Mouse (Mus musculus): ENCODE results near the gene Gm19426.

Gm19426 gene

DNA sequence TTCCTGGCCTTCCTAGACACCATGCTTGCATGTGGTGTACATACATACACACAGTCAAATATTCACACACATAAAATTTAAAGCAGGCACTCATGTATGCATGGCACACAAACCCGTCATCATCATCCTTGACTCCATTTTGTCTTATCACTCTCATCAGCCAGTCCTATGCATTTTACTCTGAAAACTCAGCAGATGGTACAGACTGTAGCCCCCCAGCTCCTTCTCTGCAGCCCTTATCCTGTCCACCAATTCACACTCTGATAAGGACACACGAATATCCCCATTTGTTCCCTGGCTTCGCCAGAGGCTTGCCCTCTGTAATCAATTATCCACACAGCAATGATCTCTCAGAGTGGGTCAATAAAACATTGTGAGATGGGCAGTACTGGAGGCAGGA, 22.3 kb downstream of the Gm19426 start:
- no peak for DNase-seq (ENCODE audit: low spot score in 2 of 2)

DNA sequence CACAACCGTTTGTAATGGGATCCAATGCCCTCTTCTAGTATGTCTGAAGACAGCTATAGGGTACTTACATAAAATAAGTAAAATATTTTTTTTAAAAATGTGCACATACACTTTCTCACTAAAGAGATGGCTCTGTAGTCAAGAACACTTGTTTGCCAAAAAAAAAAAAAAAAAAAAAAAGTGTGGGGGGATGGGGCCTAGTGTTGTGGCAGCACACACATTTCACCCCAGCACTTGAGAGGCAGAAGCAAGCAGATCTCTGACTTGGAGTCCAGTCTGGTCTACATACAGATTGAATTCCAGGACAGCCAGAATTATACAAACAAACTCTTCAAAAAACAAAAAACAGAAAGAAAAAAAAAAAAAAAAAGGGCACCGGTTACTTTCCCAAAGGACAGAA, 22.7 kb downstream of the Gm19426 start:
- DNase-seq (ENCODE audit: low spot score in 2 of 2) = no peak

DNA sequence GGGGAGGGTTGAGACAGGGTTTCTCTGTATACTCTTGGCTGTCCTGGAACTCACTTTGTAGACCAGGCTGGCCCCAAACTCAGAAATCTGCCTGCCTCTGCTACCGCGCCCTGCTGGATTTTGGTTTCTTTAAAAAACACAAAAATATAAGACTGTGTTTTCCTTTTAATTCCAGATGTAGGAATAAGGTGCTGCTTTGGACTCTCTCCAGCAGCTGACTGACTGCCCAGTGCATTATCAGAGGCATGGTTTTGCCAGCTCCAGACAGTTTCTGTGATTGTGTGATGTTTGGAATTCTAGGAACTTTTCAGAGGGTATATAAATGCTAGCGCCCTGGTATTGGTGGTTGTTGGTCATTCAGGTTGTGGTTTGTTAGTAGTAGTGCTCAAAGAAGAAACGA, 26.1 kb downstream of the Gm19426 start:
- no peak for DNase-seq (ENCODE audit: low spot score in 2 of 2)

DNA sequence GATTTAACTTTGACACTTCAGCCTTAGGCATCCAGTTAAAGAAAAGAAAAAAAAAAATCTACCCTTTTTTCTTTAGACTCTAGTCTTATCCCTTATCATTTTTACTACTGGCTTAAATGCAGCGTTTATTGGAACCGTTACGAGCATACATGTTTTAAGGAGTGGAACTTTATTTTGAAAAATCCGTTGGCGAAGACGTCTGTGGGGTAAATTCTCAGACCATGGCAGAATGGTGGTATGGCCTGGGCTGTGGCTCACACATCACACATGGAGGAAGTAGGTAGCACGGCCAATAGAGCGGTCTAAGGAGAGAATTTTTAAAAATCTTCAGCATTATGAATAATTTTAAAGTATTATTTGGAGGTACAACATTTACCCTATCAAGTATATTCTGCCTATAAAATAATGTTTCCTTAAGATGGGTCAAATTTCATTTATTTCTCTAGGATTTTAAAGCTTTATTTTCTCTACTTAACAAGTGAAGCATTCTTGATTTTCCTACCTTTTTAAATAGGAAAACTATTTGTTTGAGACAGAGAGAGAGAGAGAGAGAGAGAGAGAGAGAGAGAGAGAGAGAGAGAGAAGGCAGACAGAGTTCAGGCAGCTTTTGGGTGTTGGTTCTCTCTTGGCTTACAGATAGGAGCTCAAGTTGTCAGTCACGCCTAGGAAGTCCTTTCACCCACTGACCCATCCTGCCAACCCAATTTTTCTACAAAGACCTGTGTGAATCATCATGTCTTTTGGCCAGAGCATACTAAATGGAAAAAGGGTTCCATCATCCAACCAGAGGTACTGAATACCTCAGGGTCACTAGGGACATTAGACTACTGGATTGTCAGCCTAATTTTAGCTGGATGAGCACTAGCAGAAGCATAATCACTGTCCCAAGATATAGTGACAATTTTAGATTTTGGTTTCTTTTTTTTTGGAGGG, 26.8 kb downstream of the Gm19426 start:
- no peak for DNase-seq (ENCODE audit: low spot score in 2 of 2)

DNA sequence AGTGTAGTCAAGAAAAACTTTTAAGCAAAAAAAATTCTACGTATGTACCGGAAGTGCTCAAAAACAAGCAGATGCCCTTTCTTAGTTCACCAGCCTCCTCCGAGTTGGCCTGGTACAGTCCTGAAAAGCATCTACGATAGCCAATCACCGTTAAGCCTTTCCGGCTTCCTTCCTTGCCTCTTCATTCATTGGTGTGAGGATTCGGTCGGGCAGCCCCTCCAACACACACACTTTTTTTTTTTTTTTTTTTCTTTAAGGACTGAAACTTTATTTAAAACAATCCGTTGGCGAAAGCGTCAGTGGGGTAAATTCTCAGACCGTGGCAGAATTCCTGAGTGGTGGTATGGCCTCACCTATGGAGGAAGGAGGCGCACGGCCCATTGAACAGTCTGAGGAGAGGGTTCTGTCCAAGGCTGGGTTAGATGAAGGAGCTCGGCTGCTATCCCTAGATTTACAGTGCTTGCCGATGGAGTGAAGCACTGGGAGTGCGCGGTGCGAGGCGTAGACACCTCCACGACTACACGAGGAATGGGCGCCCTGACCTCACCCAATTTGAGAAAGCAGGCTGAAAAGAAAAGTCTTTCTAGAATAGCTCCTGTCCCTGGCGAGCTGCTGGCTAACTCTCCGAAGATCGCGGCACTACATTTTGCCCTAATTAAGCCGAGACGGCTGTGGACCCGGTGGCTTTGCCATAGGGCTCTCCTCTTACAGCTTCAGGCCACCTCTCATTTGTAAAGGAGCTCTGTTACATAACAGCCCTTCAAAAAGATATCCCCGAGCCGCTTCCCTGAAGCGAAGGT, 27.7 kb downstream of the Gm19426 start:
- DNase-seq (ENCODE audit: low spot score in 2 of 2) = peak; percentile 76 to 77

DNA sequence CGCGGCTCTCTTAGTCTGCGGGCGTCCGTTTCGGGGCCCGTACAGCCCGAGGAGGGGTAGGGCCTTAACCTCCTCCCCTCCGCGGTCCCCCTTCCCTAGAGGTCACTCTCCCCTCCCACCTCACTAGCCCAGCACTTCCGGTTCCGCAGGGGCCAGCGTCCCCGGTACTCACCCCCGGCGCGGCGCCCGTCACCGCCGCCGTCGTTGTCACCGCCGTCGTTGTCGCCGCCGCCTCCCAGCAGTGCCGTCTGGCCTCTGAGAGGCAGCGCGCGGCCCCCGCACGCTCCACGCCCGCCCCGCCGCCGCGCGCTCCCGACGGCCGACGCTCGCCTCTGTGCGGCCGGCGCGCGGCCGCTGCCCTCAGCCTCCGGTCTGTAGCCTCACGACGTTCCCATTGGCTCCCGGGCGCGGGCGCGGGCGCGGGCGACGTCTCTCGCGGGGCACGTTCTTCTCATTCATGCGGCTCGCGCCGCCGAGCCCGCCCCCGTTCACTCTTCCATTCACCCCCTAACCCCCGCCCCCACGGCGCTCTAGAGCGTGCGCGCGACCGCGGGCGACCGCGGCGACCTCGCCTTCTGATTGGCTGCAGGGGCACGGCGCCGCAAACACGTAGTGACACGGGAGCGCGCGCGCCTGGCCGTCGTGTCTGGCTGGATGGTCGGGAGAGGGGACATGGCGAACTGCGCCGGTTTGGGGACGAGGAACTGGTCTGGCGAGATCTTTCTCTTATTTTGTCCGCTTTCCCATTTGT, 28.5 kb downstream of the Gm19426 start, which contains the start of gene Zdhhc5:
Gene Zdhhc5 (minus strand): TSS at position 370 of the 751 bp plus-strand sequence.
- DNase-seq (ENCODE audit: low spot score in 2 of 2) = peak; percentile 98

DNA sequence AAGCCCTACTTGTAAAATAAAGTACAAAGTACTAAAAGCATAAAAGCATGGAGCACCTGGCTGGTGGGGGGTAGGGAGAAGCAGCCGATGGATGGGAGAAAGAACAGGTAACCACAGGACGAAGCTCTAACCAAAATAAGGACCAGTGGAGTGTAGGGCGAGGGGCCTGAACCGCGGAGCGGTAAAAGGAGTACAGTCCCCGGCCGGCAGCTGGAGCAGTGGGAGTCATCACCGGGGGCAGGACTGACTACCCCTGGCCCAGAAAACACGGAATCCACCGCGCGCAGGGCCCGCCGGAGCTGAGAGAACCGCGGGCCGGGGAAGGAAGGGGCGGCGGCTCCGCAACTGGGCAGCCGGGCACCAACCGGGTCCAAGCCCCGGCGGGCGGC, 29.0 kb downstream of the Gm19426 start:
- DNase-seq (ENCODE audit: low spot score in 2 of 2) = peak in 1 of 2 experiments; percentile 38

DNA sequence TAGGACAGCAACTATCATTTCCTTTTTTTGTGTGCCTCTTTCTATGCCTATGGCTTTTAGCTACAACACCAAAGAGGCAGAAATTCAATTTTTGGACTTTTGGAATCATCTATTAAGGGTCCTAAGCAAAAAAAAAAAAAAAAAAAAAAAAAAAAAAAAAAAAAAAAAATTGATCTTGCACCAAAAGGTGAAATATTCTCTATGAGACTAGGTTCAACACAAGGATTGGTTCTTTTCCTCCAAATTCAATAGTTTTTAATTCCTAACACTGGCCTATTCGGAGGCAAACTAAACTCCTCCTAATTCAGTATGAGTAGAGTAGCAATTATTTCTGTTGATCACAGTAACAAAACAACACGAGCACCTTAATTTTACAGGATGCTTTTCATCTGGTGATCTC, 31.6 kb downstream of the Gm19426 start:
- no peak for DNase-seq (ENCODE audit: low spot score in 2 of 2)

DNA sequence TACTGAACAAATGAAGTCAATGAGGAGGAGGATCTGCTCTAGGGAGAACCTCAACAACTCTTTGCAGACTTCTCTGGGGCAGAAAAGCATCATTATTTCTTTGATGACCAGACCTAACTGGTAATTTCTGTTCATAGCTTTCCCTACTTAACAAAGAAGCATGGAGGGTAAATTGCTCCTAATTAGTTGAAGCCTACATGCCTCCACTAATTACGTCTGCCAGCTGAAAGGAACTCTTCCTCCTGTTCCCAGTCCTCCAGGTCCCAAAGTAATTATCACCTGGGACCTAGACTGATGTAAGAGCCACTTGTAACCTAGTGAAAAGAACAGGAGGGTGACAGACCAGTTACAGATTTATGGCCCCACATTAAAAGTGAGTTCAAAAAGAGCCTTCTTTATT, 35.9 kb downstream of the Gm19426 start:
- DNase-seq (ENCODE audit: low spot score in 2 of 2) = no peak

DNA sequence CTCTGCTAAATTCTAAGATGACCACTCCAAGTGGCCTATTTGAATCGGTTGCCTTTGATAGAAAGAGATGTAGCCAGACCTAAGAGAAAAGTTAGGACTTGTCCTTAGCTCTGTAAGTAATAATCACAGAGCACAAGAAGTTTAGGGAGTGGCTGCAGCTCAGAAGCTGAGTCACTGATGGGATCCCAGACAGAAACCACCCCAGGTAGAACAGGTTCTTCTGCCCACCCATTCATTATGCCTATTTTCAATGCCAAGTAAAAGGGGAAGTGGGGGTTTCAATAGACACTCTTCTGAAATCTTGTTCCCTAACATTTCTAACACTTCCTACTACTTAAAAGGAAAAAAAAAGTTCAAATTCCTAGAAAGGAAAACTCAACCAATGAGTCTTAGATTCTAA, 38.2 kb downstream of the Gm19426 start:
- no peak for DNase-seq (ENCODE audit: low spot score in 2 of 2)

DNA sequence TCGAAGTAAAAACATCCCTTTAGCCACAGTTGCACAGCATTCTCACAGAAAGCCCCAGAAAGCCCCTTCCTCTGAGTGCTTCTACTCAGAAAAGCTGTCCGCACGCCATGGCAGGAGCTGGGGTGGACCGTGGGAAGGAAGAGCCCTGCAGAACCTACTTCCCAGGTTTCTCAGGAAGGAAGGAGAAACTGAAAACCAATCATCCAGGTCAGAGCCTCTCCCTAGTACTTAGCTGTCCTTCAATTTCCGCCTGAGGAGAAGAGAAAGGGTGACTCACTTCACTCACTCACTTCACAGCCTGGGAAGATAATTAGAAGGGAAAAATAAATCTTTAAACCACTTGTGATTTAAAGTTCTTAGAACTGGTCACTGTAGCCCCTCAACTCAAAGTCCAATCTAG, 39.1 kb downstream of the Gm19426 start:
- DNase-seq (ENCODE audit: low spot score in 2 of 2) = no peak

DNA sequence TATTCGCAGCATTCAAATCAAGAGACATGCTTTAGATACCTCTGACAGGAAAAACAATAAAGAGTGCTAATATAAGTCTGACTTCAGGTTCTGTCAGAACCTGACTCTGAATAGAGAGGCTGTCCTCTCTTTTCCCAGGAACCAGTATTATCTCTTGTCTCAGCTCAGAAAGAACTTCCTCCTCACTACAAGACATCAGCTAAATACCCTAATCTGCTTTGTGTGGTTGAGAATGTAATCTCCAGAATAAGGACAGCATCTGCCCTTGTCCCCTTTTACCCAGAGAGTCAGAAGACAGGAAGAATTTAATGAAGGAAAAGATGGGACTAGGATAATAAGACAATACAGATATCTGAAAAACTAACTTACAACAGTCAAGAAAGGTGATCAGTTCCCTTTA, 40.0 kb downstream of the Gm19426 start:
- DNase-seq (ENCODE audit: low spot score in 2 of 2) = no peak

DNA sequence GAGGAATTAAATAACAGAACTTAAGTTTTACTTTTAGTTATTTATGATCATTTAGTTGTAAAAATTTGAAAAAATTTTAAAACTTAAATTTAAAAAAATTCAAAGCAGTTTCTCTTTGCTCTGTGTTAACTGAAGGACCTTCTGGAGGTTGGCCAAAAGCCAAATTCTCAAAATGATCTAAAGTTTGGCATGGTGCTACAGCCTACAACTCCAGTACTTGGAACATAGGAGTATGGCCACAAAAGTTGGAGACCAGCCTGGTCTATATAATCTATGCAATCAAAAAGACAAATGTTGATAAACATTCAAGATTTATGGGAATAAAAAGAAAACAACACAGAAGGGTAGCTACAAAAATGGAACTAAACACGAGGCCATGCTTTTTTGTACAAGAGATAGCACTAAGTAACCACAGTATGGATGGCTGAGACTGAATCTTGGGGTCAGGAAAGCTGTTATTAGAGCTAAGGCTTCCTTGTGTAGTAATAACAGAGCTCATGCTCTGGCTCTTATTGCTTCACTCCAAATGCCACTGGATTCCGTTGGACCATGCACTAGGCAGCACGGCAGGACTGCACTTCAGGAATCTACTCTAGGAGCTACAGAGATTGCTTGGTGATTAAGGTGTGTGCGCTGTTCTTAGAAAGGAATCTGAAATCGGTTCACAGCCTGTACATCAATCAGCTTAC, 48.3 kb downstream of the Gm19426 start:
- no peak for DNase-seq (ENCODE audit: low spot score in 2 of 2)
